Mouse (Mus musculus) midbrain, embryonic 11.5 days (tissue): ENCODE data around the gene Mymk. TPM values are rescaled to one million over a fixed set of nuclear protein-coding genes. Genes with fewer than 3 reads are reported as not detected.

ENCODE experiments used
- ATAC-seq: fragments of 200-750 bp; cut with Nextera tagmentation; 2 replicates; pipeline ENCODE4 v1.8.0; 2017; ENCODE audit warnings: moderate TSS enrichment, moderate library complexity; ENCODE audit not compliant: low FRiP score
- DNase-seq: peaks from one replicate; pipeline ENCODE4 v3.0.0; 2015; ENCODE audit warnings: low spot score; ENCODE audit errors: missing footprints
- H3K27ac ChIP-seq: fragments of 300-500 bp; sonication (generic); 2 replicates; pipeline ENCODE4 v1.5.1; 2014; ENCODE audit warnings: low read depth, low read length
- H3K27me3 ChIP-seq: fragments of 300-500 bp; sonication (generic); 2 replicates; pipeline ENCODE4 v1.6.1; 2014; ENCODE audit warnings: mild to moderate bottlenecking, low read length, moderate library complexity, mixed read lengths; ENCODE audit not compliant: control insufficient read depth, insufficient read depth
- H3K36me3 ChIP-seq: fragments of 300-500 bp; sonication (generic); 2 replicates; pipeline ENCODE4 v1.6.1; 2014; ENCODE audit warnings: mild to moderate bottlenecking, low read length, moderate library complexity, mixed read lengths; ENCODE audit not compliant: control insufficient read depth, insufficient read depth
- H3K4me1 ChIP-seq: fragments of 300-500 bp; sonication (generic); 2 replicates; pipeline ENCODE4 v1.6.1; 2014; ENCODE audit warnings: low read length; ENCODE audit not compliant: control insufficient read depth, insufficient read depth
- H3K4me2 ChIP-seq: fragments of 300-500 bp; sonication (generic); 2 replicates; pipeline ENCODE4 v1.6.1; 2014; ENCODE audit warnings: mild to moderate bottlenecking, moderate library complexity
- H3K4me3 ChIP-seq: fragments of 300-500 bp; sonication (generic); 2 replicates; pipeline ENCODE4 v1.5.1; 2014; ENCODE audit warnings: low read depth, low read length
- H3K9ac ChIP-seq: fragments of 300-500 bp; sonication (generic); 2 replicates; pipeline ENCODE4 v1.6.1; 2014; ENCODE audit warnings: low read length
- H3K9me3 ChIP-seq: fragments of 300-500 bp; sonication (generic); 2 replicates; pipeline ENCODE4 v1.6.1; 2016; ENCODE audit warnings: low read length; ENCODE audit not compliant: control insufficient read depth
- WGBS: fragments of 180-500 bp; shearing (Covaris S2); extraction: QIAGEN DNeasy Blood & Tissue Kit; methylation state at CpG from one replicate; pipeline ENCODE4 v1.1.7; 2014; 5-methylcytosine and 5-hydroxymethylcytosine counted together
- polyA plus RNA-seq: library from polyadenylated mRNA; unstranded; fragments of >200 nt; fragmentation: Nextera tagmentation; extraction: Ambion mirVana; gene quantifications from 2 replicates; pipeline ENCODE4 v1.2.1, GENCODE M21; 2014

Gene Mymk
- polyA plus RNA-seq, 1 experiment from 2014 or later = not detected

- H3K4me3 ChIP-seq = no peak overlapping the region
- no peak for DNase-seq
- ATAC-seq = no peak
- H3K4me1 ChIP-seq = no peaks in the 10 kb centered on the region
- H3K27ac ChIP-seq = no peak overlapping the region
- no peaks in the 10 kb centered on the region for H3K9me3 ChIP-seq
- WGBS = 69% methylated on average over 4 of the region's 4 CpGs
- H3K27me3 ChIP-seq = no peaks in the 10 kb centered on the region
- no peak overlapping the region for H3K4me2 ChIP-seq
- no peaks in the 10 kb centered on the region for H3K36me3 ChIP-seq
- no peak overlapping the region for H3K9ac ChIP-seq
Measured at GRCm38 (mm10) chr2:27073407-27073806, 1.4 kb upstream of the Mymk start.

GRCm38 (mm10) chr2:27071137-27071536 lies 842 bp downstream of the Mymk start:
- ATAC-seq = no peak
- Histone ChIP-seq H3K9me3 (no peaks in the 10 kb centered on the region), H3K4me2 (no peak overlapping the region), H3K27me3 (no peaks in the 10 kb centered on the region), H3K4me3 (no peak overlapping the region), H3K27ac (no peak overlapping the region), H3K36me3 (no peaks in the 10 kb centered on the region), H3K9ac (no peak overlapping the region), H3K4me1 (no peaks in the 10 kb centered on the region)
- 71% methylated on average over 4 of the region's 4 CpGs for WGBS
- DNase-seq = no peak

- no peak overlapping the region for H3K4me2 ChIP-seq
- H3K27ac ChIP-seq = no peak overlapping the region
- H3K9ac ChIP-seq = no peak overlapping the region
- no peaks in the 10 kb centered on the region for H3K27me3 ChIP-seq
- WGBS = 87% methylated on average over 2 of the region's 2 CpGs
- H3K4me1 ChIP-seq = no peaks in the 10 kb centered on the region
- H3K4me3 ChIP-seq = no peak overlapping the region
- ATAC-seq = no peak
- DNase-seq = no peak
- no peaks in the 10 kb centered on the region for H3K36me3 ChIP-seq
- H3K9me3 ChIP-seq = no peaks in the 10 kb centered on the region
Measured at GRCm38 (mm10) chr2:27070247-27070813, 1.6 kb downstream of the Mymk start.

- H3K36me3 ChIP-seq = no peaks in the 10 kb centered on the region
- ATAC-seq (no peak), DNase-seq (no peak)
- H3K9me3 ChIP-seq = no peaks in the 10 kb centered on the region
- no peak overlapping the region for H3K4me2 ChIP-seq
- H3K27ac ChIP-seq = no peak overlapping the region
- no peak overlapping the region for H3K4me3 ChIP-seq
- no peak overlapping the region for H3K9ac ChIP-seq
- H3K4me1 ChIP-seq = no peaks in the 10 kb centered on the region
- 60% methylated on average over 3 of the region's 3 CpGs for WGBS
- no peaks in the 10 kb centered on the region for H3K27me3 ChIP-seq
Measured at GRCm38 (mm10) chr2:27069646-27070045, 2.3 kb downstream of the Mymk start.

- Histone ChIP-seq H3K9me3 (no peaks in the 10 kb centered on the region), H3K9ac (no peak overlapping the region), H3K4me2 (no peak overlapping the region), H3K36me3 (no peaks in the 10 kb centered on the region), H3K4me1 (no peaks in the 10 kb centered on the region), H3K4me3 (no peak overlapping the region), H3K27me3 (no peaks in the 10 kb centered on the region), H3K27ac (no peak overlapping the region)
- DNase-seq (no peak), ATAC-seq (no peak)
- WGBS = 62% methylated on average over 2 of the region's 2 CpGs
Measured at GRCm38 (mm10) chr2:27067996-27068395, 4.0 kb downstream of the Mymk start.

GRCm38 (mm10) chr2:27067124-27067523 lies 4.9 kb downstream of the Mymk start:
- Histone ChIP-seq H3K4me3 (no peak overlapping the region), H3K9me3 (no peaks in the 10 kb centered on the region), H3K4me1 (no peaks in the 10 kb centered on the region), H3K4me2 (no peak overlapping the region), H3K9ac (no peak overlapping the region), H3K27ac (no peak overlapping the region), H3K36me3 (no peaks in the 10 kb centered on the region), H3K27me3 (no peaks in the 10 kb centered on the region)
- DNase-seq (no peak), ATAC-seq (no peak)
- 63% methylated on average over 2 of the region's 2 CpGs for WGBS

GRCm38 (mm10) chr2:27059187-27059586 lies 12.8 kb downstream of the Mymk start:
- no peak overlapping the region for H3K4me2 ChIP-seq
- no peaks in the 10 kb centered on the region for H3K9me3 ChIP-seq
- H3K4me3 ChIP-seq = no peak overlapping the region
- DNase-seq (no peak), ATAC-seq (no peak)
- no peak overlapping the region for H3K9ac ChIP-seq
- no peaks in the 10 kb centered on the region for H3K27me3 ChIP-seq
- no peak overlapping the region for H3K27ac ChIP-seq
- H3K4me1 ChIP-seq = no peaks in the 10 kb centered on the region
- 92% methylated on average over 9 of the region's 9 CpGs for WGBS
- H3K36me3 ChIP-seq = no peaks in the 10 kb centered on the region

GRCm38 (mm10) chr2:27058751-27059150 lies 13.2 kb downstream of the Mymk start:
- no peaks in the 10 kb centered on the region for H3K36me3 ChIP-seq
- H3K27ac ChIP-seq = no peak overlapping the region
- no peak overlapping the region for H3K4me3 ChIP-seq
- no peak overlapping the region for H3K9ac ChIP-seq
- DNase-seq (no peak), ATAC-seq (no peak)
- H3K4me1 ChIP-seq = no peaks in the 10 kb centered on the region
- no peaks in the 10 kb centered on the region for H3K9me3 ChIP-seq
- no peak overlapping the region for H3K4me2 ChIP-seq
- WGBS = 64% methylated on average over 12 of the region's 12 CpGs
- H3K27me3 ChIP-seq = no peaks in the 10 kb centered on the region

GRCm38 (mm10) chr2:27058251-27058650 lies 13.7 kb downstream of the Mymk start:
- WGBS = 66% methylated on average over 4 of the region's 4 CpGs
- Histone ChIP-seq H3K4me3 (no peak overlapping the region), H3K9ac (no peak overlapping the region), H3K9me3 (no peaks in the 10 kb centered on the region), H3K27ac (no peak overlapping the region), H3K27me3 (no peaks in the 10 kb centered on the region), H3K4me2 (no peak overlapping the region), H3K4me1 (no peaks in the 10 kb centered on the region), H3K36me3 (no peaks in the 10 kb centered on the region)
- DNase-seq = no peak
- no peak for ATAC-seq
